Mouse (Mus musculus): Measurements from ENCODE around the gene Stk32c. TPM values are rescaled to one million over a fixed set of nuclear protein-coding genes. Genes with fewer than 3 reads are reported as not detected.

Gene Stk32c
- polyA plus RNA-seq, 2 experiments, result 0.32 to 4.1 TPM

DNA sequence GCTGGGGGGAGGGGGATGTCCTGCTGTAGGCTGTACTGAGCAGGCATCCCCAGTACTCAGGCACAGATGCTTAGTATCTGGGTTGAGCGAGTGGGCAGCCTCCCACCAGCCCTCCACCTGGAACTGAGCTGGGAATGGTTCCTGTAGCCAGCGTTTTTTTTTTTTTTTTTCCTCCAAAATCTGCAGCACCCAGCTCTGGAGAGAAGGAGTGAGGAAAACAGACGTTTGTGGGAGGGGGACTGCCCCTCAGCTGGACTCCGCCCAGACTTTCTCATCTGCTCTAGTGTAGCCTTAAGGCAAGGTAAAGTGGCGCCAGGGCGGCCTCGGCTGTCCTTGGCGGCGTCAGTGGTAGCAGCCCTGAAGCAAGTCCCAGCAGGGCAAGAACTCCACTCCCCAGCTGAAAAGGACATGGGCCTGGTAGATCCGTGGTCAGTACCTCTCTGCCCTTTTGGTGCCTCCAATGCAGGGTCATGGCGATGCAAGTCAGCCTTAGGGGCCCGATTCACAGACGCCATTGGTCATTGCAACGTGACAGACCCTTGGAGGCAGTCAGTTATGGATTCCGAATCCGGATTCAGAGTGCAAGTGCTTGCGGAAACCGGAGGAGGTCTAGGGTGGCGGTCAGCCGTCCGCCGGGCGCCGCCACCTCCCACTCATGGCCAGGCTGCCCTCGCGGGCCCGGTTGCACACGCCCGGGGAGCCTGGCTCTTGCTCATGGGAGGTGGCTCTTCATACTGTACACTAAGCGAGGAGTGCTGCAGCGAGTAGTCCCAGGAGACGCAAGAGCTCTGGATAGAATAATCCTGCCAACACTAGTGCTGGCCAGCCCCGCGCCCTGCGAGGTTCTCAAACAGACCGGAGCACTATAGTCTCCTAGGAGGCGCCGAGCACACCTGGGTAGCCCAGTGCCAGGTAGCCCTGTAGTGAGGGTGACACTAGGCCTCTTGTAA is 34.1 kb upstream of the Stk32c start:
- Histone ChIP-seq H3K4me1 (ENCODE audit: control insufficient read depth, insufficient read depth, low read length) (peaks cover 37% of the 10 kb centered on the region), H3K9me3 (ENCODE audit: control insufficient read depth, low read length) (no peaks in the 10 kb centered on the region), H3K9ac (ENCODE audit: low read depth, low read length, severe bottlenecking) (peak overlapping the region; percentile 80), H3K36me3 (ENCODE audit: control insufficient read depth, insufficient read depth, low read length) (no peaks in the 10 kb centered on the region), H3K27me3 (ENCODE audit: control insufficient read depth, insufficient read depth, low read length) (no peaks in the 10 kb centered on the region), H3K4me3 (replicated peaks; ENCODE audit: low read length) (peak overlapping the region; percentile 70), H3K4me2 (replicated peaks; ENCODE audit: low read depth, low read length, severe bottlenecking) (peak overlapping the region; percentile 84), H3K27ac (replicated peaks; ENCODE audit: low read depth, low read length) (no peak overlapping the region)
- ATAC-seq (ENCODE audit: low FRiP score, low read depth), result peak; percentile 20; the same call in 1 of the 2 replicates
- TF ChIP-seq POLR2A (IDR thresholded peaks at IDR 0.05; ENCODE audit: borderline replicate concordance, extremely low read depth, insufficient read depth, insufficient read length), result 0 out of 2 replicates have a peak, but pooled peaks have one; percentile 13
- no peak for DNase-seq (ENCODE audit: low spot score)
- WGBS, result 4% methylated on average over 38 of the region's 38 CpGs

DNA sequence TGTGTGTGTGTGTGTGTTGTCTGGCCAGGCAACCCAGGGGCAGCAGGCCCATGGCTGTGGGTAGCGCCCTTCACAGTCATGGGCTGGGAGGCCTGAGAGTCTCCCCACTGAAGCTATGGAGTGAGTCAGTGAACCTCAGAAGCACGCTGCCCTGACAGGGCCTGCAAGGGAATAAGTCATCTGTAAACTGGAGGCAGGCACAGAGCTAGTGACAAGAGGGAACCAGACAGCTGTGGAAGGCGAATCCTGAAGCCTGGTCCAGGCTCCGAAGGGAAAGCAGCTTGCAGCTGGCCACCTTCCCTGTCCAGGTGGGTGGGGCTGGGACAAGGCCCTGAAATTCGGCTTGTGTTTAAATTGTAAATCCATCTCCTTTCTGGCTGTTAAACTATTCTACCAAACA is 33.0 kb upstream of the Stk32c start:
- no peak for TF ChIP-seq POLR2A (IDR thresholded peaks at IDR 0.05; ENCODE audit: borderline replicate concordance, extremely low read depth, insufficient read depth, insufficient read length)
- 65% methylated on average over 5 of the region's 5 CpGs for WGBS
- ATAC-seq (ENCODE audit: low FRiP score, low read depth), result no peak
- Histone ChIP-seq H3K27me3 (ENCODE audit: control insufficient read depth, insufficient read depth, low read length) (no peaks in the 10 kb centered on the region), H3K4me1 (ENCODE audit: control insufficient read depth, insufficient read depth, low read length) (peaks cover 29% of the 10 kb centered on the region), H3K27ac (replicated peaks; ENCODE audit: low read depth, low read length) (no peak overlapping the region), H3K4me2 (replicated peaks; ENCODE audit: low read depth, low read length, severe bottlenecking) (no peak overlapping the region), H3K9ac (ENCODE audit: low read depth, low read length, severe bottlenecking) (no peak overlapping the region), H3K9me3 (ENCODE audit: control insufficient read depth, low read length) (no peaks in the 10 kb centered on the region), H3K36me3 (ENCODE audit: control insufficient read depth, insufficient read depth, low read length) (no peaks in the 10 kb centered on the region), H3K4me3 (replicated peaks; ENCODE audit: low read length) (no peak overlapping the region)
- DNase-seq (ENCODE audit: low spot score), result no peak

DNA sequence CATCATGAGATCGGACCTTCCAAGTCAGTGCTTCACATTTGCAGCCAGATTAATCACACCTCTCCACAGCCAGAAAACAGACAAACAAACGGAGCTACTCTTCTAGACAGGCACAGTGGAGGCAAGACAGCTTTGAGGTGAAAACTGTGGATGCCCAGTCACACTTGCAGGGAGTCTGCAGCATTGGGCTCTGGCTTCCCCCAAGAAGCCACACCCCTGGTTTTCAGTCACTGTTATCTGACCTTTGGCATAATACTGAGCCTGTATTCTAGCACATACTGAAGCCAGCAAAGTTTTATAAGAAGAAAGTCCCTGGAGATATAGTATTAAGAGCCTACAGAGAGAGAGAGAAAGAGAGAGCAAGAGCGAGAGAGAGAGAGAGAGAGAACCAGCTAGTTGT is 26.3 kb upstream of the Stk32c start:
- H3K4me3 ChIP-seq (replicated peaks; ENCODE audit: low read length), result no peak overlapping the region
- no peaks in the 10 kb centered on the region for H3K27me3 ChIP-seq (ENCODE audit: control insufficient read depth, insufficient read depth, low read length)
- DNase-seq (ENCODE audit: low spot score) (no peak), ATAC-seq (ENCODE audit: low FRiP score, low read depth) (no peak)
- TF ChIP-seq POLR2A (IDR thresholded peaks at IDR 0.05; ENCODE audit: borderline replicate concordance, extremely low read depth, insufficient read depth, insufficient read length), result no peak
- no peaks in the 10 kb centered on the region for H3K9me3 ChIP-seq (ENCODE audit: control insufficient read depth, low read length)
- H3K4me2 ChIP-seq (replicated peaks; ENCODE audit: low read depth, low read length, severe bottlenecking), result no peak overlapping the region
- peaks cover 7% of the 10 kb centered on the region for H3K4me1 ChIP-seq (ENCODE audit: control insufficient read depth, insufficient read depth, low read length)
- WGBS, result 79% methylated on average over 3 of the region's 3 CpGs
- no peaks in the 10 kb centered on the region for H3K36me3 ChIP-seq (ENCODE audit: control insufficient read depth, insufficient read depth, low read length)
- H3K27ac ChIP-seq (replicated peaks; ENCODE audit: low read depth, low read length), result no peak overlapping the region
- H3K9ac ChIP-seq (ENCODE audit: low read depth, low read length, severe bottlenecking), result no peak overlapping the region

DNA sequence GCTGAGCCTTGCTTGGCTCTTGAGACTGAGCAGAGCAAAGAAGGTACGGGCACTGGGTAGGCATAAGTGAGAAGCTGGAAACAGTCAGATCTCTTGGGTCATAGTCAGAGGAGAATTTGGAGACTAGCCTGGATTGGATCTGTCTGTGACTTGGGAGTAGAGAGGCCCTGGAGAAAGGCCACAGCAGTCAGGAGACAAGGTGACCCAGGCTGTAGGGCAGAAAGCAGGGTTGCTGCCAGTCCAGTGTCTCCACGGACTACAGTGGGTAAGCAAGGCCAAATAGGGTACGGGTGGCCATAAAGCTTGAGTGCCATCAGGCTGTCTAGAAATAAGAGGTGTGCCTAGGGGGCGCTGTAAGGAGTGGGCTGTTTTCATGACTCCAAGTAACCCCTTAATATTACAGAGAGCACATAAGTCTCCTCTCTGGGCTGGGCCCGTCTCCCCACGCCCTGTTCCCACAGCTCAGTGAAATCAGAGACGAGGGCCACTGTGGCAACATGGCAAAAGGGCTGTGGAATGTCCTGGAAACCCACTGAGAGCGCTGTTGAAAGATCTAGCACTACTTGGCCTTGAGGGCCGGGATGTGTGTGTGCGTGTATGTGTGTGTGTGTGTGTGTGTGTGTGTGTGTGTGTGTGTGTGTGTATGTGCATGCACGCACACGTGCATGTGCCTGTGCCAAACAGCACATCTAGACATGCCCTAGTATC is 22.7 kb upstream of the Stk32c start:
- Histone ChIP-seq H3K9me3 (ENCODE audit: control insufficient read depth, low read length) (no peaks in the 10 kb centered on the region), H3K36me3 (ENCODE audit: control insufficient read depth, insufficient read depth, low read length) (no peaks in the 10 kb centered on the region), H3K9ac (ENCODE audit: low read depth, low read length, severe bottlenecking) (no peak overlapping the region), H3K4me3 (replicated peaks; ENCODE audit: low read length) (no peak overlapping the region), H3K27me3 (ENCODE audit: control insufficient read depth, insufficient read depth, low read length) (no peaks in the 10 kb centered on the region), H3K4me2 (replicated peaks; ENCODE audit: low read depth, low read length, severe bottlenecking) (no peak overlapping the region), H3K27ac (replicated peaks; ENCODE audit: low read depth, low read length) (no peak overlapping the region), H3K4me1 (ENCODE audit: control insufficient read depth, insufficient read depth, low read length) (peaks cover 15% of the 10 kb centered on the region)
- no peak for TF ChIP-seq POLR2A (IDR thresholded peaks at IDR 0.05; ENCODE audit: borderline replicate concordance, extremely low read depth, insufficient read depth, insufficient read length)
- no peak for ATAC-seq (ENCODE audit: low FRiP score, low read depth)
- WGBS, result 73% methylated on average over 12 of the region's 12 CpGs
- DNase-seq (ENCODE audit: low spot score), result no peak

DNA sequence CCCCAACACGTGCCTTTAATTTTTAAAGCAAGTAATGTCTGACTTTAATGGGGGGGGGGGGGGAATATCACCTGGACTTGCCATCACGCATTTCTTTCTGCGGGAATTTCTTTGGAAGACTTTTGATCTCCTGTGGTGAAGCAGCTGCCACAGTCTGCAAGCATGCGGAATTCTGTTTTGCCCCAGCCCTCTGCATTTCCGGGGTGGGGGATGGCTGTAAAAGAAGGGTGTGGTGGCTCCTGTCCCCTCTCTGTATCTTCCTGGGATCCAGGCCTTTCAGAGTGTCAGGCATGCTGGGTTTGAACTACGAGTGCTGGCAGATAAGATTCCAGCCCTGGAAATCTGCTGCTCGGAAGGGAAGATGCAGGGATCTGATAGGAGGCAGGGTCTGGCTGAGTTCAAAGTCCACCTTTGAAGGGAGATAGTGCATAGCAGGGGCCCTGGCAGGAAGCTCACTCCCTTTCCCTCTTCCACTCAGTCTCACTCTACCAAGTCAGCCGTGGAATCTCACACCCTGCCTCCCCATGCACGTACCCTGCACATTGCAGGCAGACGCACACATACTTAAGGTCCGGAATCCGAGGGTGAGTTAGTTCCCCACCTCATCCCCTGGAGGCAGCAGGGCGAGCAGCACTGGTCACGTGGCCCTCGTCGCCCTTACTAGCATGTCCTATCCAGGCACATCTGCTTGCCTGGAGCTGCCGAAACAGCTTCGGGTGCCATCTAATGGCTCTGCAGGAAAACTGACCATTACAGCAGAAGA is 21.5 kb upstream of the Stk32c start:
- DNase-seq (ENCODE audit: low spot score) (no peak), ATAC-seq (ENCODE audit: low FRiP score, low read depth) (0 out of 2 replicates have a peak, but pooled peaks have one; percentile 35)
- Histone ChIP-seq H3K4me2 (replicated peaks; ENCODE audit: low read depth, low read length, severe bottlenecking) (no peak overlapping the region; the same call in 1 of the 2 replicates), H3K27ac (replicated peaks; ENCODE audit: low read depth, low read length) (no peak overlapping the region), H3K4me3 (replicated peaks; ENCODE audit: low read length) (no peak overlapping the region), H3K36me3 (ENCODE audit: control insufficient read depth, insufficient read depth, low read length) (no peaks in the 10 kb centered on the region), H3K4me1 (ENCODE audit: control insufficient read depth, insufficient read depth, low read length) (peaks cover 15% of the 10 kb centered on the region), H3K27me3 (ENCODE audit: control insufficient read depth, insufficient read depth, low read length) (no peaks in the 10 kb centered on the region), H3K9me3 (ENCODE audit: control insufficient read depth, low read length) (no peaks in the 10 kb centered on the region), H3K9ac (ENCODE audit: low read depth, low read length, severe bottlenecking) (no peak overlapping the region)
- WGBS, result 8% methylated on average over 18 of the region's 18 CpGs
- TF ChIP-seq POLR2A (IDR thresholded peaks at IDR 0.05; ENCODE audit: borderline replicate concordance, extremely low read depth, insufficient read depth, insufficient read length), result no peak
